Mouse (Mus musculus): Measurements from ENCODE around the gene Llgl1. TPM values are rescaled to one million over a fixed set of nuclear protein-coding genes. Genes with fewer than 3 reads are reported as not detected.
A peak's percentile ranks its signal among the peaks of the same experiment; 100 is the strongest.

Llgl1 gene
- 10 to 100 TPM; 11.1 TPM for total RNA-seq (2021)
- polyA plus RNA-seq (2012; rRNA removed): 23.5 and 25.9 TPM in 2 replicates
- long read RNA-seq, full-length matches to known transcripts: 7 of 11 reads
- long read RNA-seq, partial matches to known transcripts: 3 of 11 reads
- long read RNA-seq, other reads (novel, unspliced or antisense): 1 of 11 reads

- H3K9ac ChIP-seq (ENCODE audit: low read depth, low read length): peak within 1 kb of the TSS; percentile 74
- H3K4me1 ChIP-seq (ENCODE audit: control insufficient read depth, insufficient read depth, low read length): peaks cover 4% of the 10 kb centered on the region
- intact Hi-C loops (cut with DNase I): loop anchor here (1.0 to 5.0 kb wide), 4 partner anchors 29 to 228 kb away; partner anchors contain the start of genes Mief2, Smcr8 and Top3a
- H3K36me3 ChIP-seq (ENCODE audit: control insufficient read depth, insufficient read depth, low read length): no peaks in the 10 kb centered on the region
- TF ChIP-seq EP300 (IDR thresholded peaks at IDR 0.05; ENCODE audit: insufficient read depth, low read depth, low read length) (no peak), POLR2A (IDR thresholded peaks at IDR 0.05; ENCODE audit: insufficient read depth, low read depth, low read length) (peak; percentile 55; the same call in 1 of the 2 replicates), CTCF (IDR thresholded peaks at IDR 0.05) (no peak)
- WGBS: under 1% methylated on average over 64 of the region's 73 CpGs
- DNase-seq: peak; percentile 89 to 93
- no peaks in the 10 kb centered on the region for H3K27me3 ChIP-seq (ENCODE audit: control insufficient read depth, insufficient read depth, low read length)
- peak within 1 kb of the TSS; percentile 99 for H3K4me3 ChIP-seq
- peak within 1 kb of the TSS; percentile 84 for H3K27ac ChIP-seq
- 0 out of 2 replicates have a peak, but pooled peaks cover 1% of the 10 kb centered on the region for H3K79me2 ChIP-seq (replicated peaks; ENCODE audit: control insufficient read depth, insufficient read depth, low read length)
Observed at GRCm38 (mm10) chr11:60699524-60700075, at the start of gene Llgl1. Llgl1 (plus strand) TSS chr11:60699723.

DNA sequence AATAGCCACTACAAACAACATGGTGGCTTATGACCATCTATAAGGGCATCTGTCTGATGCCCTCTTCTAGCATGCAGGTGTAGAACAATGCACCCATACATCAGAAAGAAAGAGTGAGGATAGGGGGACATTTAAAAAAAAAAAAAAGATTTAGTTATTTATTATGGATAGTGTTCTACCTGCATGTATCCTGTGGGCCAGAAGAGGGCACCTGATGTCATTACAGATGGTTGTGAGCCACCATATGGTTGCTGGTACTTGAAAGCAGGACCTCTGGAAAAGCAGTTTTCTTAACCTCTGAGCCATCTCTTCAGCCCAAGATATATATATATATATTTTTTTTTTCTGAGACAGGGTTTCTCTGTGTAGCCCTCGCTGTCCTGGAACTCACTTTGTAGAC is 3.4 kb upstream of the Llgl1 start:
- WGBS: 71% methylated on average over 1 of the region's 1 CpGs
- DNase-seq: no peak
- no peaks in the 10 kb centered on the region for H3K79me2 ChIP-seq (replicated peaks; ENCODE audit: control insufficient read depth, insufficient read depth, low read length)
- no peak overlapping the region for H3K9ac ChIP-seq (ENCODE audit: low read depth, low read length)
- no peaks in the 10 kb centered on the region for H3K27me3 ChIP-seq (ENCODE audit: control insufficient read depth, insufficient read depth, low read length)
- no peak overlapping the region for H3K4me3 ChIP-seq
- TF ChIP-seq EP300 (IDR thresholded peaks at IDR 0.05; ENCODE audit: insufficient read depth, low read depth, low read length) (no peak), CTCF (IDR thresholded peaks at IDR 0.05) (peak; percentile 24; the same call in 1 of the 2 replicates)
- H3K27ac ChIP-seq: no peak overlapping the region
- no peaks in the 10 kb centered on the region for H3K36me3 ChIP-seq (ENCODE audit: control insufficient read depth, insufficient read depth, low read length)
- H3K4me1 ChIP-seq (ENCODE audit: control insufficient read depth, insufficient read depth, low read length): peaks cover 4% of the 10 kb centered on the region
- intact Hi-C loops (cut with DNase I): loop anchor here (5.0 kb wide), 1 partner anchor 231 kb away; no protein-coding TSS in a partner anchor

- DNase-seq: no peak
- H3K79me2 ChIP-seq (replicated peaks; ENCODE audit: control insufficient read depth, insufficient read depth, low read length): no peaks in the 10 kb centered on the region
- peaks cover 4% of the 10 kb centered on the region for H3K4me1 ChIP-seq (ENCODE audit: control insufficient read depth, insufficient read depth, low read length)
- TF ChIP-seq EP300 (IDR thresholded peaks at IDR 0.05; ENCODE audit: insufficient read depth, low read depth, low read length) (no peak), CTCF (IDR thresholded peaks at IDR 0.05) (peak; percentile 75)
- no peaks in the 10 kb centered on the region for H3K27me3 ChIP-seq (ENCODE audit: control insufficient read depth, insufficient read depth, low read length)
- WGBS: 62% methylated on average over 2 of the region's 2 CpGs
- no peak overlapping the region for H3K9ac ChIP-seq (ENCODE audit: low read depth, low read length)
- peak overlapping the region; percentile 84; the same call in 1 of the 2 replicates for H3K27ac ChIP-seq
- H3K4me3 ChIP-seq: no peak overlapping the region
- intact Hi-C loops (cut with DNase I): loop anchor here (1.0 to 5.0 kb wide), 2 partner anchors 132 to 230 kb away; no protein-coding TSS in a partner anchor
- H3K36me3 ChIP-seq (ENCODE audit: control insufficient read depth, insufficient read depth, low read length): no peaks in the 10 kb centered on the region
Observed at GRCm38 (mm10) chr11:60697561-60697960, 2.0 kb upstream of the Llgl1 start.

- peaks cover 4% of the 10 kb centered on the region for H3K4me1 ChIP-seq (ENCODE audit: control insufficient read depth, insufficient read depth, low read length)
- H3K9ac ChIP-seq (ENCODE audit: low read depth, low read length): peak overlapping the region; percentile 63
- H3K27ac ChIP-seq: peak overlapping the region; percentile 84
- peak overlapping the region; percentile 99 for H3K4me3 ChIP-seq
- H3K27me3 ChIP-seq (ENCODE audit: control insufficient read depth, insufficient read depth, low read length): no peaks in the 10 kb centered on the region
- TF ChIP-seq CTCF (IDR thresholded peaks at IDR 0.05): no peak
- 0 out of 2 replicates have a peak, but pooled peaks have one; percentile 21 for TF ChIP-seq EP300 (IDR thresholded peaks at IDR 0.05; ENCODE audit: insufficient read depth, low read depth, low read length)
- peak; percentile 85 for TF ChIP-seq POLR2A (IDR thresholded peaks at IDR 0.05; ENCODE audit: insufficient read depth, low read depth, low read length)
- 2% methylated on average over 22 of the region's 22 CpGs for WGBS
- H3K79me2 ChIP-seq (replicated peaks; ENCODE audit: control insufficient read depth, insufficient read depth, low read length): no peaks in the 10 kb centered on the region
- H3K36me3 ChIP-seq (ENCODE audit: control insufficient read depth, insufficient read depth, low read length): no peaks in the 10 kb centered on the region
- peak; percentile 85 to 86 for DNase-seq
- intact Hi-C loops (cut with DNase I): loop anchor here (1.0 to 5.0 kb wide), 4 partner anchors 29 to 228 kb away; partner anchors contain the start of genes Mief2, Smcr8 and Top3a
Observed at GRCm38 (mm10) chr11:60698806-60699523, 558 bp upstream of the Llgl1 start.

GRCm38 (mm10) chr11:60700320-60701185 is 1.0 kb downstream of the Llgl1 start:
- Histone ChIP-seq H3K36me3 (ENCODE audit: control insufficient read depth, insufficient read depth, low read length) (no peaks in the 10 kb centered on the region), H3K9ac (ENCODE audit: low read depth, low read length) (peak overlapping the region; percentile 74), H3K79me2 (replicated peaks; ENCODE audit: control insufficient read depth, insufficient read depth, low read length) (0 out of 2 replicates have a peak, but pooled peaks cover 1% of the 10 kb centered on the region), H3K27ac (peak overlapping the region; percentile 84), H3K27me3 (ENCODE audit: control insufficient read depth, insufficient read depth, low read length) (no peaks in the 10 kb centered on the region), H3K4me1 (ENCODE audit: control insufficient read depth, insufficient read depth, low read length) (peaks cover 4% of the 10 kb centered on the region), H3K4me3 (peak overlapping the region; percentile 99)
- 32% methylated on average over 12 of the region's 12 CpGs for WGBS
- intact Hi-C loops (cut with DNase I): no loop called here
- DNase-seq: peak; percentile 2 to 19
- no peak for TF ChIP-seq CTCF (IDR thresholded peaks at IDR 0.05)
- TF ChIP-seq EP300 (IDR thresholded peaks at IDR 0.05; ENCODE audit: insufficient read depth, low read depth, low read length): no peak
- TF ChIP-seq POLR2A (IDR thresholded peaks at IDR 0.05; ENCODE audit: insufficient read depth, low read depth, low read length): no peak
